Mouse (Mus musculus) spleen, adult 12 weeks (tissue): ENCODE data around the gene Ifnar2.
"Not testable (repeated sequence)": the region's sequence is repeated elsewhere in the genome, so short reads cannot be mapped to it uniquely, and the experiment has no call there.

Source experiments
- DNase-seq: peaks from one replicate; pipeline ENCODE4 v3.0.0; 2022; ENCODE audit warnings: low spot score

Gene Ifnar2

GRCm38 (mm10) chr16:91428259-91428865 is 55.8 kb downstream of the Ifnar2 start:
- DNase-seq: no peak

GRCm38 (mm10) chr16:91432720-91433328 is 60.2 kb downstream of the Ifnar2 start:
- DNase-seq: no peak

GRCm38 (mm10) chr16:91433329-91433933 is 60.8 kb downstream of the Ifnar2 start:
- no peak for DNase-seq

GRCm38 (mm10) chr16:91434119-91434518 is 61.5 kb downstream of the Ifnar2 start:
- no peak for DNase-seq

GRCm38 (mm10) chr16:91438081-91438480 is 65.5 kb downstream of the Ifnar2 start:
- DNase-seq: no peak

- DNase-seq: not testable (repeated sequence)
Measured at GRCm38 (mm10) chr16:91438599-91438998, 66.0 kb downstream of the Ifnar2 start.

GRCm38 (mm10) chr16:91441366-91441765 is 68.8 kb downstream of the Ifnar2 start:
- no peak for DNase-seq

GRCm38 (mm10) chr16:91441811-91442240 is 69.2 kb downstream of the Ifnar2 start:
- peak; percentile 73 for DNase-seq

GRCm38 (mm10) chr16:91442446-91442845 is 69.9 kb downstream of the Ifnar2 start:
- peak; percentile 51 for DNase-seq

GRCm38 (mm10) chr16:91443211-91443611 is 70.6 kb downstream of the Ifnar2 start:
- no peak for DNase-seq

GRCm38 (mm10) chr16:91444847-91445246 is 72.3 kb downstream of the Ifnar2 start:
- DNase-seq: no peak

- DNase-seq: no peak
Measured at GRCm38 (mm10) chr16:91445566-91445965, 73.0 kb downstream of the Ifnar2 start.

- no peak for DNase-seq
Measured at GRCm38 (mm10) chr16:91446778-91447511, 74.4 kb downstream of the Ifnar2 start.

- DNase-seq: no peak
Measured at GRCm38 (mm10) chr16:91447512-91447900, 74.9 kb downstream of the Ifnar2 start.

- no peak for DNase-seq
Measured at GRCm38 (mm10) chr16:91448088-91448487, 75.5 kb downstream of the Ifnar2 start.

- no peak for DNase-seq
Measured at GRCm38 (mm10) chr16:91448895-91449294, 76.3 kb downstream of the Ifnar2 start.

- DNase-seq: no peak
Measured at GRCm38 (mm10) chr16:91450137-91451064, 77.8 kb downstream of the Ifnar2 start.

GRCm38 (mm10) chr16:91451949-91452348 is 79.4 kb downstream of the Ifnar2 start:
- no peak for DNase-seq

- DNase-seq: no peak
Measured at GRCm38 (mm10) chr16:91452363-91452896, 79.8 kb downstream of the Ifnar2 start.
